Mouse (Mus musculus) heart, embryonic 10.5 days (tissue): ENCODE data around the gene Gatad1. TPM values are rescaled to one million over a fixed set of nuclear protein-coding genes. Genes with fewer than 3 reads are reported as not detected.
"Not testable (repeated sequence)": the region's sequence is repeated elsewhere in the genome, so short reads cannot be mapped to it uniquely, and the experiment has no call there.

Source experiments
- DNase-seq: peaks from one replicate; pipeline ENCODE4 v3.0.0-alpha.2; 2017; ENCODE audit warnings: low spot score
- H3K27ac ChIP-seq: fragments of 300-500 bp; sonication (generic); 2 replicates; pipeline ENCODE4 v1.5.1; 2016; ENCODE audit warnings: mild to moderate bottlenecking
- H3K27me3 ChIP-seq: fragments of 300-500 bp; sonication (generic); 2 replicates; pipeline ENCODE4 v1.6.1; 2016; ENCODE audit warnings: mild to moderate bottlenecking; ENCODE audit not compliant: poor library complexity, insufficient read depth, severe bottlenecking
- H3K36me3 ChIP-seq: fragments of 300-500 bp; sonication (generic); 2 replicates; pipeline ENCODE4 v1.6.1; 2016; ENCODE audit warnings: mild to moderate bottlenecking, moderate library complexity
- H3K4me1 ChIP-seq: fragments of 300-500 bp; sonication (generic); 2 replicates; pipeline ENCODE4 v1.6.1; 2016; ENCODE audit warnings: mild to moderate bottlenecking
- H3K4me3 ChIP-seq: fragments of 300-500 bp; sonication (generic); 2 replicates; pipeline ENCODE4 v1.5.1; 2016; ENCODE audit warnings: mild to moderate bottlenecking, moderate library complexity
- H3K9me3 ChIP-seq: fragments of 300-500 bp; sonication (generic); 2 replicates; pipeline ENCODE4 v1.6.1; 2016; ENCODE audit warnings: mild to moderate bottlenecking, moderate library complexity
- WGBS: fragments of 180-500 bp; shearing (Covaris S2); methylation state at CpG from one replicate; pipeline ENCODE4 v1.1.7; 2016; 5-methylcytosine and 5-hydroxymethylcytosine counted together
- polyA plus RNA-seq: library from polyadenylated mRNA; unstranded; fragments of >200 nt; fragmentation: Nextera tagmentation; extraction: Ambion mirVana; gene quantifications from 2 replicates; pipeline ENCODE4 v1.2.1, GENCODE M21; 2016

Gatad1 gene
- polyA plus RNA-seq, 1 experiment from 2014 or later = 68.9 TPM

GRCm38 (mm10) chr5:3631512-3632271 is 25.3 kb downstream of the Gatad1 start:
- no peak for DNase-seq
- no peaks in the 10 kb centered on the region for H3K9me3 ChIP-seq
- WGBS = 68% methylated on average over 16 of the region's 16 CpGs
- no peak overlapping the region for H3K27ac ChIP-seq
- no peaks in the 10 kb centered on the region for H3K27me3 ChIP-seq
- 0 out of 2 replicates have a peak, but pooled peaks cover 4% of the 10 kb centered on the region for H3K4me1 ChIP-seq
- peaks cover 28% of the 10 kb centered on the region for H3K36me3 ChIP-seq
- no peak overlapping the region for H3K4me3 ChIP-seq

DNA sequence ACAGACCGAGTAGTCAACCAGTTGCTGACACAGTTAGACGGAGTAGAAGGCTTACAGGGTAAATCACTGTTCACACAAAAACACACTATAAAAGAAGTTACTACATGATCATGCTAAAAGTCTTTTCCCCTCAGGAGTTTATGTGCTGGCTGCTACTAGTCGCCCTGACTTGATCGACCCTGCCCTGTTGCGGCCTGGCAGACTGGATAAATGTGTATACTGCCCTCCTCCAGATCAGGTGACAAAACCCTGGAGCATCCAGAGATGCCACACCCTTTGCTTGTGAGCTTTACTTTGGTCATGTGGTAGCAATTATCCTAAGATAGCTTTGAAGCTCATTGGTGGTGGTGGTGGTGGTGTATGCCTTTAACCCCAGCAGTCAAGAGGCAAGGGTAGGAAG is 26.9 kb downstream of the Gatad1 start:
- H3K36me3 ChIP-seq = peaks cover 26% of the 10 kb centered on the region
- 0 out of 2 replicates have a peak, but pooled peaks cover 4% of the 10 kb centered on the region for H3K4me1 ChIP-seq
- no peaks in the 10 kb centered on the region for H3K9me3 ChIP-seq
- no peak overlapping the region for H3K27ac ChIP-seq
- no peaks in the 10 kb centered on the region for H3K27me3 ChIP-seq
- DNase-seq = no peak
- H3K4me3 ChIP-seq = no peak overlapping the region
- WGBS = 92% methylated on average over 5 of the region's 5 CpGs

- peaks cover 57% of the 10 kb centered on the region for H3K36me3 ChIP-seq
- WGBS = 91% methylated on average over 7 of the region's 7 CpGs
- H3K27ac ChIP-seq = no peak overlapping the region
These were observed 36.5 kb downstream of the Gatad1 start for GRCm38 (mm10) chr5:3620486-3620885.

GRCm38 (mm10) chr5:3611835-3612234 is 45.1 kb downstream of the Gatad1 start:
- DNase-seq, H3K27ac ChIP-seq, H3K4me1 ChIP-seq, H3K9me3 ChIP-seq, H3K4me3 ChIP-seq, H3K27me3 ChIP-seq: not testable (repeated sequence)
- WGBS = 93% methylated on average over 2 of the region's 2 CpGs
- peaks cover 56% of the 10 kb centered on the region for H3K36me3 ChIP-seq

More at GRCm38 (mm10) chr5:3620486-3620885, 36.5 kb downstream of the Gatad1 start:
- Histone ChIP-seq H3K4me3 (no peak overlapping the region), H3K9me3 (no peaks in the 10 kb centered on the region), H3K4me1 (no peaks in the 10 kb centered on the region), H3K27me3 (no peaks in the 10 kb centered on the region)
- no peak for DNase-seq

DNA sequence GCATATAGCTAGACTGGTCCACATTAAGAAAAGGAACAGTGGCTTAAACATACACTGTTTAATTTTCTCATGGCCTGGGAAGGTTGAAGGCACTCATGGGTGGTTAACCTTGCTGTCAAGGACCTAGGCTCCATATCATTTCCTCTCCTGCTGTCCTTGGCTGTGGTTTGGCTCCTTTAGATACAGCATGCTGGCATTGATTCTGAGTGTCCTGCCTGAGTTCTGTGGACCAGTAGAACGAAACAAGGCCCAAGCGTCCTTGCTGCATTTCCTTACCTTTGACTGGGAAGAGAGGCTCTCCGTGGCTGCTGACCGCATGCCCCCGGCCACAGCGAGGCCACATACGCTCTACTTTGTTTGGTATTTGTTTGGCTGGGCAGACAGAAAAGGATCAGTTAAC is 47.7 kb downstream of the Gatad1 start:
- Histone ChIP-seq H3K4me3 (no peak overlapping the region), H3K27me3 (no peaks in the 10 kb centered on the region), H3K36me3 (peaks cover 56% of the 10 kb centered on the region), H3K9me3 (no peaks in the 10 kb centered on the region), H3K27ac (no peak overlapping the region), H3K4me1 (no peaks in the 10 kb centered on the region)
- no peak for DNase-seq
- WGBS = 91% methylated on average over 7 of the region's 7 CpGs

- H3K9me3 ChIP-seq = no peaks in the 10 kb centered on the region
- WGBS = 92% methylated on average over 9 of the region's 9 CpGs
- H3K4me3 ChIP-seq = no peak overlapping the region
- no peaks in the 10 kb centered on the region for H3K4me1 ChIP-seq
- H3K27ac ChIP-seq = no peak overlapping the region
- DNase-seq = no peak
- H3K27me3 ChIP-seq = no peaks in the 10 kb centered on the region
- H3K36me3 ChIP-seq = peaks cover 54% of the 10 kb centered on the region
These were observed 49.9 kb downstream of the Gatad1 start for GRCm38 (mm10) chr5:3607114-3607513.

GRCm38 (mm10) chr5:3600790-3601189 is 56.2 kb downstream of the Gatad1 start:
- 85% methylated on average over 3 of the region's 3 CpGs for WGBS

DNA sequence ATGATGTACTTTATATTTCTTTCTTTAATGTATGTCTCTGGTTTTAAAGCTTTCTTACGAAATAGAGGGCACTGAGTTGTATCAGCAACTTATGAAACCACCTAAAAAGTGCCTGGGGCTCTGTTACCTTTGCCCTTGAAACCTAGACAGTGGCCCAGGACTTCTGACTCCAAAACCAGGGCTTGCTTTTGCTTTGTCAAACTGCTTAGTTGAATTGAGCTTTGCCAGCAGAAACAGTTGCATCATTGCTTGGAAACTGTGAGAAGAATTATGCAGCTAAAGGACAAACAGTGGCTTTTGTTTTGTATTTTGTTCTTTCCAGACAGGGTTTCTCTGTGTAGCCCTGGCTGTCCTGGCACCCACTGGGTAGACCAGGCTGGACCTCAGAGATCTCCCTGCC is 56.7 kb downstream of the Gatad1 start:
- WGBS = 76% methylated on average over 1 of the region's 1 CpGs
- no peak for DNase-seq
- H3K4me1 ChIP-seq = peaks cover 7% of the 10 kb centered on the region

More at GRCm38 (mm10) chr5:3600790-3601189, 56.2 kb downstream of the Gatad1 start:
- no peaks in the 10 kb centered on the region for H3K27me3 ChIP-seq
- no peak overlapping the region for H3K4me3 ChIP-seq
- no peak for DNase-seq
- H3K36me3 ChIP-seq = peaks cover 19% of the 10 kb centered on the region
- peaks cover 5% of the 10 kb centered on the region for H3K4me1 ChIP-seq
- H3K27ac ChIP-seq = no peak overlapping the region
- no peaks in the 10 kb centered on the region for H3K9me3 ChIP-seq

DNA sequence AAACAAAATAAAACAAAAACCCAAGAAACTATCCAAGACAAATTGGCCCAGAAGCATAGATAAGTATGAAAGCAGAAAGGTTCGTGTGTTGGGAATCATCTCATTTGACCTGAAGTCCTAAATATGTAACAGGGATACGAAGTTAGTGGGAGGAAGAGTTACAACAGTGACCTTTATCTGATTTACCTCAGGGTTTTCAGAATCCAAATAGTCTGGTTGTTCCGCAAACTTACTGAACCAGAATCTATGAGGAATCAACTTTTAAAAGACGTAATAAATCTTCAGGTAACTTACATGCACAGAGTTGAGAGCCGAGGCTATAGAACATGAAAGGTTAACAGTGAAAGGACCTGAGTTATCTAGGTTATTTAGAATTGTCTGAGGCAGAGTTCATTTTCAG is 58.2 kb downstream of the Gatad1 start:
- 84% methylated on average over 5 of the region's 5 CpGs for WGBS
- Histone ChIP-seq H3K4me3 (no peak overlapping the region), H3K27me3 (no peaks in the 10 kb centered on the region), H3K4me1 (peaks cover 13% of the 10 kb centered on the region), H3K36me3 (peaks cover 3% of the 10 kb centered on the region; the same call in 1 of the 2 replicates), H3K9me3 (no peaks in the 10 kb centered on the region), H3K27ac (no peak overlapping the region)
- no peak for DNase-seq

More for the DNA sequence above, 56.7 kb downstream of the Gatad1 start:
- peaks cover 14% of the 10 kb centered on the region; the same call in 1 of the 2 replicates for H3K36me3 ChIP-seq
- no peaks in the 10 kb centered on the region for H3K27me3 ChIP-seq
- H3K27ac ChIP-seq = no peak overlapping the region
- H3K4me3 ChIP-seq = no peak overlapping the region
- no peaks in the 10 kb centered on the region for H3K9me3 ChIP-seq

DNA sequence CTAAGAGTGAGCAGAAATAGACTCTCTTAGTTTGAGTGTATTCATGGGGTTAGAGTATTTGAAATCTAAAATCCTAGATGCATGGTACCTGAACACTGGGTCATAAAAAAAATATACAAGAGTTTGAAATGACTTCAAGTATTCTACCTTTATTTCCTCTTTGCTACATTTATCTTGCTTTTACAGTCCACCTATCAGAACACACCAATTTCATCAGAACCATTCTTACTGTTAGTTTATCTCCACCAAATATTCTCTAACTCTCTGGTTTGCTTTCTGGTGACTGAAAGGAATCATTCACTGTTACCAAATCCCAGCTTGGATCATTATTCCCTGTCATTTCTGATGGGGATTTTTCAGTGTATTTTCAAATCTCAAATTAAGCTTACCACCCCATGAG is 59.8 kb downstream of the Gatad1 start:
- Histone ChIP-seq H3K4me3 (peak overlapping the region; percentile 87), H3K9me3 (no peaks in the 10 kb centered on the region), H3K4me1 (peaks cover 13% of the 10 kb centered on the region), H3K36me3 (no peaks in the 10 kb centered on the region), H3K27ac (no peak overlapping the region), H3K27me3 (no peaks in the 10 kb centered on the region)
- DNase-seq = no peak

DNA sequence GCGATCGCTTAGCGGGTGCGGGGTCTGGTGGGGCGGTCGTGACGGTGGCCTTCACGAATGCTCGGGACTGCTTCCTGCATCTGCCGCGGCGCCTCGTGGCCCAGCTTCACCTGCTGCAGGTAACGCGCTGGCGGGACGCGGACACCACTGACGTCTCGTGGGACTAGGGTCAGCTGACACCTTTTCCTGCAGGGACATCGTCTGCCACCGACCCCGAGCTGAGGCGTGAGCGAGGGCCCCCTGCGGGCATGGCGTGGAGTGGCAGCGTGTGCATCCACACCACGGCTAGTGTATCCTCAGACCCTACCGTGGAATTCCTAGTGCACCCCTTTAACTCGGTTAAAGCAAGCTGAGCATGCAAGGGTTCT is 60.6 kb downstream of the Gatad1 start, which contains the start of gene Rbm48:
Gene Rbm48 (minus strand): TSS at position 187 of the 368 bp plus-strand sequence.
- DNase-seq = peak; percentile 89
- Histone ChIP-seq H3K4me1 (peaks cover 13% of the 10 kb centered on the region), H3K27ac (peak within 1 kb of the TSS; percentile 90), H3K36me3 (peaks cover 6% of the 10 kb centered on the region), H3K27me3 (no peaks in the 10 kb centered on the region), H3K4me3 (peak within 1 kb of the TSS; percentile 87), H3K9me3 (no peaks in the 10 kb centered on the region)
- WGBS = under 1% methylated on average over 31 of the region's 31 CpGs

GRCm38 (mm10) chr5:3595693-3596398 is 61.1 kb downstream of the Gatad1 start, which contains the start of gene Pex1:
Gene Pex1, plus strand, starts transcription at chr5:3596066.
- Histone ChIP-seq H3K27me3 (no peaks in the 10 kb centered on the region), H3K27ac (peak within 1 kb of the TSS; percentile 90), H3K36me3 (peaks cover 12% of the 10 kb centered on the region), H3K9me3 (no peaks in the 10 kb centered on the region), H3K4me3 (peak within 1 kb of the TSS; percentile 87), H3K4me1 (peaks cover 13% of the 10 kb centered on the region)
- WGBS = under 1% methylated on average over 50 of the region's 50 CpGs
- DNase-seq = peak; percentile 99
